Comparison of ENCODE assay signal across 11 mouse cellular contexts in genomic region chr1:120082957-120083585, GRCm38 (mm10). TPM values are rescaled to one million over a fixed set of nuclear protein-coding genes. Genes with fewer than 3 reads are reported as not detected.
DNase-seq lines count a peak whose midpoint lies in the region; ATAC-seq and TF ChIP-seq lines count a peak whose summit lies in the region.
"Had no signal": no experiment of that assay in that cellular context is flagged by ENCODE, and none has a peak within 500 bp of the region (broad histone marks: within the 10 kb centered on the region; RNA-seq: fewer than 3 reads in every experiment).

No protein-coding gene starts in this region.

- H3K27me3 ChIP-seq in ES-Bruce4 (ENCODE audit: control insufficient read depth, insufficient read depth, low read length, poor library complexity, severe bottlenecking): no peaks in the 10 kb centered on the region
- H3K27me3 ChIP-seq in kidney, postnatal 0 days (ENCODE audit: insufficient read depth, low read length): no peaks in the 10 kb centered on the region
- H3K27me3 ChIP-seq in hindbrain, embryonic 13.5 days: no peaks in the 10 kb centered on the region

- peak overlapping the region; percentile 28 for H3K4me3 ChIP-seq in ES-Bruce4 (ENCODE audit: low read depth, low read length)
- H3K4me3 ChIP-seq in kidney, postnatal 0 days (replicated peaks; ENCODE audit: low read depth, low read length): no peak overlapping the region
- H3K4me3 ChIP-seq in lung, adult 2 months (replicated peaks; ENCODE audit: extremely low read depth, low read depth, low read length): no peak overlapping the region
- H3K4me3 ChIP-seq in hindbrain, embryonic 13.5 days: no peak overlapping the region

- no peak for TF ChIP-seq POLR2A in ES-Bruce4 (IDR thresholded peaks at IDR 0.05; ENCODE audit: insufficient read depth, low read length)
- no peak for TF ChIP-seq POLR2A in lung, adult 2 months (IDR thresholded peaks at IDR 0.05; ENCODE audit: borderline replicate concordance, extremely low read depth, low read depth, low read length)

- WGBS in kidney, postnatal 0 days: 16% methylated on average over 7 of the region's 7 CpGs
- 21% methylated on average over 7 of the region's 7 CpGs for WGBS in lung, adult 2 months
- 48% methylated on average over 7 of the region's 7 CpGs for WGBS in hindbrain, embryonic 13.5 days

- H3K27ac ChIP-seq in ES-Bruce4 (ENCODE audit: insufficient read depth, low read length): peak overlapping the region; percentile 85
- H3K27ac ChIP-seq in kidney, postnatal 0 days: no peak overlapping the region; the same call in 1 of the 2 replicates
- no peak overlapping the region for H3K27ac ChIP-seq in hindbrain, embryonic 13.5 days

- peak; percentile 33; the same call in 1 of the 2 replicates for ATAC-seq in kidney, postnatal 0 days (replicated peaks; ENCODE audit: low FRiP score, low read depth)
- no peak for ATAC-seq in hindbrain, embryonic 13.5 days (ENCODE audit: low FRiP score)
- ATAC-seq: activated CD4-positive, CD25-positive, alpha-beta regulatory T cell, adult 4 months; midbrain, embryonic 16.5 days had no signal

- no peaks in the 10 kb centered on the region for H3K9me3 ChIP-seq in ES-Bruce4 (replicated peaks; ENCODE audit: control insufficient read depth, insufficient read depth, low read length, poor library complexity, severe bottlenecking)
- H3K9me3 ChIP-seq in kidney, postnatal 0 days (replicated peaks; ENCODE audit: low read length): no peaks in the 10 kb centered on the region
- no peaks in the 10 kb centered on the region for H3K9me3 ChIP-seq in hindbrain, embryonic 13.5 days

- H3K9ac ChIP-seq in ES-Bruce4 (ENCODE audit: low read depth, poor library complexity, severe bottlenecking): peak overlapping the region; percentile 69
- no peak overlapping the region for H3K9ac ChIP-seq in kidney, postnatal 0 days (ENCODE audit: low read depth, low read length)
- no peak overlapping the region for H3K9ac ChIP-seq in hindbrain, embryonic 13.5 days

- peak; percentile 54 for DNase-seq in 3134 (ENCODE audit: extremely low read depth, insufficient read length, low spot score)
- DNase-seq in kidney, postnatal 0 days (ENCODE audit: low spot score): peak; percentile 60
- peak; percentile 58 for DNase-seq in lung, adult 2 months
- DNase-seq in layer of hippocampus, adult 8-10 months (ENCODE audit: low spot score in 2 of 2): no peak
- DNase-seq in gastrocnemius, adult 8-10 months (ENCODE audit: low spot score in 2 of 2): no peak
- DNase-seq: cerebellum, postnatal 25 days; right cerebral cortex, postnatal 14 days had no signal

- peaks cover 8% of the 10 kb centered on the region for H3K4me1 ChIP-seq in ES-Bruce4 (ENCODE audit: control insufficient read depth, insufficient read depth, low read length)
- H3K4me1 ChIP-seq in kidney, postnatal 0 days (replicated peaks; ENCODE audit: insufficient read depth, low read length): peaks cover 4% of the 10 kb centered on the region
- H3K4me1 ChIP-seq in lung, adult 2 months (ENCODE audit: control insufficient read depth, insufficient read depth, low read length): no peaks in the 10 kb centered on the region
- 0 out of 2 replicates have a peak, but pooled peaks cover 1% of the 10 kb centered on the region for H3K4me1 ChIP-seq in hindbrain, embryonic 13.5 days (replicated peaks)

- H3K4me2 ChIP-seq in kidney, postnatal 0 days (ENCODE audit: low read length): 0 out of 2 replicates have a peak overlapping the region, but pooled peaks have one; percentile 33
- H3K4me2 ChIP-seq in hindbrain, embryonic 13.5 days: no peak overlapping the region

- H3K36me3 ChIP-seq in ES-Bruce4 (ENCODE audit: control insufficient read depth, insufficient read depth, low read length, poor library complexity, severe bottlenecking): no peaks in the 10 kb centered on the region
- H3K36me3 ChIP-seq in kidney, postnatal 0 days (ENCODE audit: insufficient read depth, low read length): no peaks in the 10 kb centered on the region
- no peaks in the 10 kb centered on the region for H3K36me3 ChIP-seq in hindbrain, embryonic 13.5 days

- TF ChIP-seq CTCF in ES-Bruce4 (IDR thresholded peaks at IDR 0.05; ENCODE audit: low read depth, low read length): no peak
- TF ChIP-seq CTCF in kidney, postnatal 0 days (IDR thresholded peaks at IDR 0.05; ENCODE audit: low read depth): no peak
- no peak for TF ChIP-seq CTCF in lung, adult 2 months (IDR thresholded peaks at IDR 0.05; ENCODE audit: insufficient read depth, low read length)

- TF ChIP-seq EP300 in ES-Bruce4 (IDR thresholded peaks at IDR 0.05; ENCODE audit: insufficient read depth, low read depth, low read length): 0 out of 2 replicates have a peak, but pooled peaks have one; percentile 58

RNA-seq across cellular contexts. Expression of gene Tmem37, which starts 9.2 kb away (rescaled TPM):
- 15.5 and 17.8 TPM in 2 replicates for polyA plus RNA-seq in ES-Bruce4 (2011; ENCODE audit: insufficient read depth, insufficient read length, low read depth, missing spikeins)
- 166 and 180 TPM in 2 replicates for polyA plus RNA-seq in kidney, postnatal 0 days (2015; fragmentation: Nextera tagmentation; extraction: Ambion mirVana)
- polyA plus RNA-seq in lung, adult 2 months (2012; rRNA removed): 78.9 and 80.0 TPM in 2 replicates
- polyA plus RNA-seq in hindbrain, embryonic 13.5 days (2015; fragmentation: Nextera tagmentation; extraction: Ambion mirVana): 7.9 and 8.0 TPM in 2 replicates
- 1 to 10 TPM; 1.1 to 3.3 (median 1.5) TPM for total RNA-seq in layer of hippocampus, adult 8-10 months (2022)
- total RNA-seq in gastrocnemius, adult 8-10 months (2022): 10 to 100 TPM in 2 of 4 experiments, 1 to 10 TPM in 2; 7.0 to 17.1 (median 11.3) TPM

RNA-seq across cellular contexts. Expression of gene Dbi, which starts 37.8 kb away (rescaled TPM):
- 319 and 354 TPM in 2 replicates for polyA plus RNA-seq in ES-Bruce4 (2011; ENCODE audit: insufficient read depth, insufficient read length, low read depth, missing spikeins)
- 1,314 and 1,400 TPM in 2 replicates for polyA plus RNA-seq in kidney, postnatal 0 days (2015; fragmentation: Nextera tagmentation; extraction: Ambion mirVana)
- polyA plus RNA-seq in lung, adult 2 months (2012; rRNA removed): 193 and 281 TPM in 2 replicates
- polyA plus RNA-seq in hindbrain, embryonic 13.5 days (2015; fragmentation: Nextera tagmentation; extraction: Ambion mirVana): 1,104 and 1,361 TPM in 2 replicates
- total RNA-seq in layer of hippocampus, adult 8-10 months (2022): 100 to 1,000 TPM; 269 to 515 (median 389) TPM
- 100 to 1,000 TPM; 117 to 144 (median 142) TPM for total RNA-seq in gastrocnemius, adult 8-10 months (2022)

RNA-seq across cellular contexts. Expression of gene 3110009E18Rik, which starts 37.9 kb away (rescaled TPM):
- polyA plus RNA-seq in ES-Bruce4 (2011; ENCODE audit: insufficient read depth, insufficient read length, low read depth, missing spikeins): 14.1 and 16.0 TPM in 2 replicates
- 19.3 and 22.5 TPM in 2 replicates for polyA plus RNA-seq in kidney, postnatal 0 days (2015; fragmentation: Nextera tagmentation; extraction: Ambion mirVana)
- polyA plus RNA-seq in lung, adult 2 months (2012; rRNA removed): 1.5 and 1.7 TPM in 2 replicates
- 20.1 and 21.6 TPM in 2 replicates for polyA plus RNA-seq in hindbrain, embryonic 13.5 days (2015; fragmentation: Nextera tagmentation; extraction: Ambion mirVana)
- 1 to 10 TPM; 6.2 to 8.1 (median 7.4) TPM for total RNA-seq in layer of hippocampus, adult 8-10 months (2022)
- total RNA-seq in gastrocnemius, adult 8-10 months (2022): 1 to 10 TPM; 3.6 to 5.2 (median 4.1) TPM

Comparison
In these comparisons a context has a peak if more than half of its experiments do, and no peak if none do; other contexts are left out.
1. DNase-seq: peak in 3134 (single experiment), kidney, postnatal 0 days (single experiment) and lung, adult 2 months (single experiment); none in layer of hippocampus, adult 8-10 months (0 of 2) and gastrocnemius, adult 8-10 months (0 of 2).